Mouse (Mus musculus): ENCODE results near the gene Krcc1. TPM values are rescaled to one million over a fixed set of nuclear protein-coding genes. Genes with fewer than 3 reads are reported as not detected.
"Not testable (repeated sequence)": the region's sequence is repeated elsewhere in the genome, so short reads cannot be mapped to it uniquely, and the experiment has no call there.

Gene Krcc1
- polyA plus RNA-seq, 1 experiment: 55.8 TPM

DNA sequence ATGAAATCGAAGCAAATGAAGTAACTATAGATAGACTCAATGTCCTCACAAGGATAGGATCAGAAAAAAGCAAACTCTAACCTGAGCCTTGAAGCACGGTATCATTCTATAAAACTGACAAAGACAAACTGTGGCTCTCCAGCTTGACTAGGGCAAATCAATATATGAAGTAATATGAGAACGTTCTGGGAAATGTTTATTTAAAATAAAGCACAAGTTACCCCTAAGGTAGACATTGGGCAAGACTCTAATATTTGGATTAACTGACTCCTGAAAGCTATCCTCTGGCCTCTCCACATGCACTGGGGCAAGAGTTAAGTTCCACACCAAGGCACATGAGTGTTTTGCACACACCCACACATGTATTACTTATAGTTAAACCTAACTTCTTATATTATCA is 10.4 kb upstream of the Krcc1 start:
- DNase-seq (ENCODE audit: low spot score): no peak

GRCm38 (mm10) chr6:71262142-71262833 is 9.2 kb upstream of the Krcc1 start:
- no peak for DNase-seq (ENCODE audit: low spot score)

DNA sequence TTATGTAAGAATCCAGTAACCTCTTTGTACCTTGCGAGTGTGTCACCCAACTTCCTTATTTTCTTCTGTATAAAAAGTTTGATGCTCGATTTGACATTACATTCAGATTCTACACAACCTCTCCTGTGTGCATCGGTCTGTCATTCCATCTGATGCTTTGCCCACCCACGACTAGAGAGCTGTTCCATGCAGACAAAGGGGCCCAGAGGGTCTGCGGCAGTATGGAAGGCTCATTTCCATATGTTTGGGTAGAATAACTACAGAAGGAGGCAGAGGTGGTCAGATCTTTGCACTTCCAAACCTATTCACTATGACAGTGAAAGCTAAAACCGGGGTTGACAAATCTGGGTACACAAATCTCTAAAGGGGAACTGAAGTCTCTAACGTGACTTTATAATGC is 3.9 kb upstream of the Krcc1 start:
- not testable (repeated sequence) for DNase-seq (ENCODE audit: low spot score)

DNA sequence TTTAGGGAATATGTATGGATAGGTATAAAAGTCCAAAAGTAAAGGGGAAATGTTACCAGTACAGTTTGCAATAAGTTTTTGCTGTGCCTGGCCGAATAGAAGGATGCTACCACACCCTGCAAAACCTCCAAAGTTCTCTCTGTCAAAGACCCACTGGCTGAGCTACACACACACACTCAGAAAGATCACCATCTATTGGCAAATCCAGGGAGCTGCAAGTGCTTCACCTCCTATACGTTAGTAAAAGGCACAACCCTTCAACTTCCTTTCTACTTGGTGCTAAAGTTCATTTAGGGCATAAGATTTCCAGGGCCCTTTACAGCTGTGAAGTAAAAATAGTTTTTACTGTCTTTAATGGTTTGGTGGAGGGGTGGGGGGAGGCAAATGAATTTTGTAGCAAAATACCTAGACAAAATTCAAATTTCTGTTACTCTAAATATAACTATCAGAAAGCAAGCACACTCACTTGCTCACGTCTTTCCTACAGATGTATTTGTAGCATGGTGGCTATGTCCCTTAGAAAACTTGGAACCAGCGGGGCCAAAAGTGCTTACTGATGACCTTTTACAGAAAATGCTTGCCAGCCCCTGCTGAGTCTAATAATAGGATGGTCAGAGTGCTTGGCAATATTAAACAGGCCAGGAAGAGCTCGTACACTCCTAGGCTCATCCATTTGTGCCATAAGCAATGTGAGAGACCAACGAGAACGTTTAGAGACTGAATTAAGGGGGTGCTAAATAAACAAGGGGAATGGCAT is 2.4 kb upstream of the Krcc1 start:
- DNase-seq (ENCODE audit: low spot score): no peak

GRCm38 (mm10) chr6:71269686-71270050 is 1.8 kb upstream of the Krcc1 start:
- DNase-seq (ENCODE audit: low spot score): not testable (repeated sequence)

GRCm38 (mm10) chr6:71270301-71271056 is 998 bp upstream of the Krcc1 start:
- DNase-seq (ENCODE audit: low spot score): peak; percentile 22

DNA sequence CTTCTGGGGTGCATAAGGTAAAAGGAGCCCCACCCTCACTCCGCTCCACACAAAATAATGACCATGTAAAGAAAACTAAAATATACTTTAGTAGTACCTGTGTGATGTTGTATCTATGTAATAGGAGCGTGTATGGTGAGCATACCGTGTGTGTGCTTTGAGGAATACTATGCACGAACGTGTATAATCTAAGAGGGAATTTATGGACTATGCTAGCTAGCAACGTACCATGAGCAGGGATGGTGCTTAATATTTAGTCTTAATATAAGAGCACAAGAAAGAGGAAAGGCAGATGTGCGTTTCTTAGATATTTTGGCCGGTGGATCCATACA is 454 bp upstream of the Krcc1 start:
- no peak for DNase-seq (ENCODE audit: low spot score)

GRCm38 (mm10) chr6:71272316-71272741 is 852 bp downstream of the Krcc1 start:
- DNase-seq (ENCODE audit: low spot score): no peak

- no peak for DNase-seq (ENCODE audit: low spot score)
Observed at GRCm38 (mm10) chr6:71273715-71274114, 2.2 kb downstream of the Krcc1 start.

DNA sequence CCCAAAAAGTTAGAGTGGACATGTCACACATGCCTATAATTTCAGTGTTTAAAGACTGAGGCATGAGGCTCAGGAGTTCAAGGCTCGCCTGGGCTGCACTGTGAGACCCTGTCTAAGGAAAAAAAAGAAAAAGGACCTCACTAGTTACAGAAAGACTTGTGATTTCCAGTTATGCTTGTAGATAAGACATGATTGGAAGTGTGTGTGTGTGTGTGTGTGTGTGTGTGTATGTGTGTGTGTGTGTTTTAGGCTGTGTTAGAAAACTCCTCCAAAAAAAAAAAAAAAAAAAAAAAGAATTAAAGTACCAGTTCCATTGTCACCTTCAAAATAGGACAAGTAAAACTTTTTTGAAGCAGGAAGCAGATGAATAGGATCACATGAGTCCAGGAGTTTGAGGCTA is 3.1 kb downstream of the Krcc1 start:
- no peak for DNase-seq (ENCODE audit: low spot score)

GRCm38 (mm10) chr6:71279418-71279817 is 7.9 kb downstream of the Krcc1 start:
- no peak for DNase-seq (ENCODE audit: low spot score)

GRCm38 (mm10) chr6:71293509-71293908 is 22.0 kb downstream of the Krcc1 start:
- DNase-seq (ENCODE audit: low spot score): no peak

- DNase-seq (ENCODE audit: low spot score): no peak
Observed at GRCm38 (mm10) chr6:71295303-71295702, 23.8 kb downstream of the Krcc1 start.

GRCm38 (mm10) chr6:71298051-71298450 is 26.6 kb downstream of the Krcc1 start:
- DNase-seq (ENCODE audit: low spot score): no peak

DNA sequence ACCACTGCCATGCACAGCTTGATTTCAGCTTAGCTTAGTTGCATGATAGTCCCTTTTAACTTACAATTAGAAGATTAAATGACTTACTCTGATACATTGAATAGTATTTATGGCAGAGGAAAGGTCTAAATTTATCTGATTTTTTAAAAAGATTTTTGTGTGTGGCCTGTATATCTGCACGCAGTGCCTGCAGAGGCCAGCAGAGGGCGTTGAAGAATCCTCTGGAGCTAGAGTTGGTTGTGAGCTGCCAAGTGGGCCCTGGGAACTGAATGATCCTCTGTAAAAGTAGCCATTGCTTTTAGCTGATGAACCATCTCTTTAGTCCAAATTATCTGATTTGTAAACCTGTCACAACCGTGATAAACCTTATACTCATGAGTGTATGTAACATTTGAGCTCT is 27.3 kb downstream of the Krcc1 start:
- no peak for DNase-seq (ENCODE audit: low spot score)

GRCm38 (mm10) chr6:71302097-71302731 is 30.7 kb downstream of the Krcc1 start:
- no peak for DNase-seq (ENCODE audit: low spot score)

GRCm38 (mm10) chr6:71307486-71307885 is 36.0 kb downstream of the Krcc1 start:
- DNase-seq (ENCODE audit: low spot score): no peak

DNA sequence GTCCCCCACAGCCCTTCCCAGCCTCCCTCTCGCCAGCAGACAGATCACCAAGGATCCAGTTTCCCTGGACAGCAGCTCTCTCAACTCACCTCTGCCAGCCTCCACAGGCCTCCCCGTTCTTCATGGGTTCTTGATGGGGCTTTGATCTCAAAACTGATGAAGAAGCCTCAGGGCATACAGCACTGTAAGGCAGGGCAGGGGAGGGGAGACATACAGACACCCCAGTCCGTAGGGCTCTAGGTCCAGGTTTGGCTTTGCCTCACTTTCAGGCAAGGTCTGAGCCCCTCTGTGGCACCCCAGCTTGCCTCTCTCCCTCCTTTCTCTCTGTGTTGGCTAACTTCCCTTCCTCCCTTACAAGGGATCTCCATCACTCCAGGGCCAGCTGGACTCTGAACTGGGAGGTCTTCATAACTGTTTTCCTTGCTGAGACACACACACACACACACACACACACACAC is 50.4 kb downstream of the Krcc1 start, which contains the start of gene Smyd1:
Gene Smyd1, minus strand, starts transcription at position 408 of the 458 bp plus-strand sequence.
- no peak for DNase-seq (ENCODE audit: low spot score)

DNA sequence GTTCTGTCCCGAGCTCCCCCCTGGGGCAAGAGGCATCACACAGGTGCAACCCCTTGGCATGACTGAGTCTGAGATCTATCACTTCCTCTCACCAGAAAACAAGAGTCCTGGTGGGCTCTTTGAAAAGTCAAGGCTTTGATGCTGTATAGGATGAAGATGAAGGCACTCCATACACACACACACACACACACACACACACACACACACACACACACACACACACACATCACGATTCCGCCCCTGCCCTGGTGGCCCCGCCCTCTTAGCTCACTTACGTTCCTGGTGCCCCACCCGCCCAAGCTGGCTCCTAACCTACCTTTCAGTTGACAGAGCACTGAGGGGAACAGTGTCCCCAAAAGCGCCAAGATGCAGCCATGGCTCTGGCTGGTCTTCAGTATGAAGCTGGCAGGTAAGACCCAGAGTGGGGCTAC is 51.0 kb downstream of the Krcc1 start, which contains the start of gene Cd8b1:
Gene Cd8b1, plus strand, starts transcription at position 298 of the 431 bp plus-strand sequence.
- no peak for DNase-seq (ENCODE audit: low spot score)

- no peak for DNase-seq (ENCODE audit: low spot score)
Observed at GRCm38 (mm10) chr6:71324816-71325215, 53.3 kb downstream of the Krcc1 start.

GRCm38 (mm10) chr6:71329881-71330280 is 58.4 kb downstream of the Krcc1 start:
- no peak for DNase-seq (ENCODE audit: low spot score)

DNA sequence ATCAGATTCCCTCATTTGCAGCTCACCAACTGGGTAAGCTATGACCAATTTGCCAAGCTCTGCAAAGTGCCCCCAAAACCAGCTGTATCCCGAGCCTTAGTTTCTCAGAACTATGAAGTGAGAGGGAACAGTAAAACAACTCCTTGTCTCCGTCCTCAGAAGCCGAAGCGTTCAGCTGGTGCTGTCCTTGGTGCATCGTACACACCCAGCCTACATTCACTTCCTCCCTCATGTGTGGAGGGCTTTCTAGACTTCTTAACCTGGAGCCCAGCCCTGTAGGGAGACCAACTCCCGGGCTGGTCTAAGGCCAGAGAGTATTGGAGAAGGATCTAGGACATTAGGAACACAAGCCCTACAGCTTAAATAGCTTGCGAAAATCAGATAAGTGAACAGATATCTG is 59.0 kb downstream of the Krcc1 start:
- no peak for DNase-seq (ENCODE audit: low spot score)
